Mouse (Mus musculus): ENCODE results near the gene Atf7ip.

Gene Atf7ip

GRCm38 (mm10) chr6:136505867-136506266, at the start of gene Atf7ip:
Gene Atf7ip (plus strand): TSS chr6:136506167.
- in situ Hi-C loops (cut with MboI, MseI), result loop anchor here in 1 of 2 experiments (25.0 kb wide), 1 partner anchor 1231 kb away; the partner anchor contains the start of gene Strap

DNA sequence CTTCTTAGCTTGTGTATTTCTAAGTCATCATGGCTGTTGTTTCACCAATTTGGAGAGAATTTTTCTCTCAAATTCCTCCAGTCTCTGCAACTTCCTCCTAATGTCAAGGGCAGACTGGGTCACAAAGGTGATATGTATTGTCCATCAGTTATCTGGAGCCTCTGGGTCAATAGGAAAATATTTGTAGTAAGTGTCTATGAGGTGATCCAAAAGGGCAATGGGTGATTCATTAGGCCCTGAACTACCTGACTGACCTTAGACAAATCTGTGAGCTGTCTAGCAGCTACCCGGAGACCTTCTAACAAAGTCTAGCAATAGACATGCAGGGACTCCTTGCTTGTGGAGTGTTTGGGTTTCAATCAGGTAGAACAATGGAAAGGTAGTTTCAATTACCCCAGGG, 49.7 kb upstream of the Atf7ip start:
- in situ Hi-C loops (cut with MboI, MseI), result loop anchor here in 1 of 2 experiments (5.0 kb wide), 1 partner anchor 101 kb away; no protein-coding TSS in a partner anchor

- in situ Hi-C loops (cut with MboI, MseI), result loop anchor here in 1 of 2 experiments (5.0 kb wide), 1 partner anchor 98 kb away; no protein-coding TSS in a partner anchor
Measured at GRCm38 (mm10) chr6:136459156-136459555, 46.8 kb upstream of the Atf7ip start.

DNA sequence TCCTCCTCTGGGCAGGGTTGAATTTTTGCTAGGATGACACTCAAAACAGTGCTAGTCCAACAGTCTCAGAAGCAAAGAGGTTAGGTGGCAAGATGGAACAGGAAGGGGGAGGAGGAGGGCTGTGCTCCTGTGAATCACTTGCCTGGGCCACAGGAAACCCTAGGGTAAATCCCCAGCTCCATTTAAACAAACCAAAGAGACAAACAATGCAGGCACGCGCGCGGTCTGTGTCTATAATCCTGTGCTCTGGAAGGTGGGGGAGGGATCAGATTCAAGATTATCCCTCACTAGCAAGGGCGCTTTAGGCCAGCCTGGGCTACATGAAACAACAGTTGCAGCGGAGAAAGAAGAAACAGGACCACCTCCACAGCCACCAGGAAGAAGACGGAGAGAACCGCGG, 42.5 kb upstream of the Atf7ip start:
- in situ Hi-C loops (cut with MboI, MseI), result no loop called here

DNA sequence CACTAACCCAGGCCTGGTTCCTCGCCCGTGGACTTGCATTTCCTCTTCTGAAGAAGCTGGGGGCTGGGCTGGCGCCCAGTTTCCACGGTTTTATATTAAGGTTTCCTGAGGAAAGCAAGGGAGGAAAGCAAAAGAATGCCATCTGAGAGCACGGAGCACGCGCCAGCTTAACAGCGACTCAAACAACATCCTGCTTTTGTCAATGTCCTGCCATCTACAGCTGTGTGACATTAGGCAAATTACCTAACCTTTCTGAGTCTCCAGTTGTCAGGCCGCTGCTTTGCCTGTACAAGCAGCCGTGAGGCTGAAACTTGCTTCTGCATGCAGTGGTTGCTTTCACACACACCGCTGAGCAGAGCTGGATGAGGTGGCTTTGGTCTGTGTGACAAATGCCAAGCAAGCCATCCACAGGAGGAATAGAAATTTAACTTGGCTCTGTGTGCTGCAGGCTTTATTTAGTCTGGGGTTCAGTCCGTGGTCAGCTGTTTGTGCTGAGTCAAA, 41.8 kb upstream of the Atf7ip start:
- in situ Hi-C loops (cut with MboI, MseI), result no loop called here

- in situ Hi-C loops (cut with MboI, MseI), result loop anchor here (5.0 kb wide), 3 partner anchors 37 to 92 kb away; no protein-coding TSS in a partner anchor
Measured at GRCm38 (mm10) chr6:136465021-136465420, 40.9 kb upstream of the Atf7ip start.

DNA sequence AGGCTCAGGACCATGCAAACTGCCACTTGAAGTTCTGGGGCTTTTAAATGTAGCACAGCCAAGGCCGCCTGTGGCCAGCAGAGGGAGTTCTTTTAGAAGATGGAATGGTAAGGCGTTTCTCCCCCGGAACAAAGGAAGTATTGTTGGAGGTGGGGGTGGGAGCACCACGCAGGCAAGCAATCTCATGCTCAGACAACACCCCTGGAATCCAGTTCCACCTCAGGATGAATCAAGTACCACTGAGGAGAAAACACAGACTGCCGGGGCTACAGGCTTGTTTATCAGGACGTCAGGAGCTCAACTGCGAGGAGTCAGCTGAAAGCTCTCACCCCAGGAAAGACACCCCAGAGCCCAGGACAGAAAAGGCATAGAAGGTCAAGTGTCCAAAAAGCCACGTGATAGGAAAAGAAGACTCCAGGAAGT, 40.0 kb upstream of the Atf7ip start:
- in situ Hi-C loops (cut with MboI, MseI), result loop anchor here (5.0 kb wide), 3 partner anchors 36 to 91 kb away; no protein-coding TSS in a partner anchor

- in situ Hi-C loops (cut with MboI, MseI), result loop anchor here (5.0 kb wide), 3 partner anchors 35 to 90 kb away; no protein-coding TSS in a partner anchor
Measured at GRCm38 (mm10) chr6:136466956-136467750, 38.8 kb upstream of the Atf7ip start.

GRCm38 (mm10) chr6:136467837-136468236, 38.1 kb upstream of the Atf7ip start:
- in situ Hi-C loops (cut with MboI, MseI), result loop anchor here (5.0 kb wide), 3 partner anchors 34 to 89 kb away; no protein-coding TSS in a partner anchor

GRCm38 (mm10) chr6:136468401-136468912, 37.5 kb upstream of the Atf7ip start:
- in situ Hi-C loops (cut with MboI, MseI), result loop anchor here (5.0 kb wide), 3 partner anchors 34 to 89 kb away; no protein-coding TSS in a partner anchor

GRCm38 (mm10) chr6:136468974-136469792, 36.8 kb upstream of the Atf7ip start:
- in situ Hi-C loops (cut with MboI, MseI), result loop anchor here (5.0 kb wide), 3 partner anchors 33 to 88 kb away; no protein-coding TSS in a partner anchor

- in situ Hi-C loops (cut with MboI, MseI), result loop anchor here (5.0 kb wide), 3 partner anchors 32 to 87 kb away; no protein-coding TSS in a partner anchor
Measured at GRCm38 (mm10) chr6:136469807-136470206, 36.2 kb upstream of the Atf7ip start.

DNA sequence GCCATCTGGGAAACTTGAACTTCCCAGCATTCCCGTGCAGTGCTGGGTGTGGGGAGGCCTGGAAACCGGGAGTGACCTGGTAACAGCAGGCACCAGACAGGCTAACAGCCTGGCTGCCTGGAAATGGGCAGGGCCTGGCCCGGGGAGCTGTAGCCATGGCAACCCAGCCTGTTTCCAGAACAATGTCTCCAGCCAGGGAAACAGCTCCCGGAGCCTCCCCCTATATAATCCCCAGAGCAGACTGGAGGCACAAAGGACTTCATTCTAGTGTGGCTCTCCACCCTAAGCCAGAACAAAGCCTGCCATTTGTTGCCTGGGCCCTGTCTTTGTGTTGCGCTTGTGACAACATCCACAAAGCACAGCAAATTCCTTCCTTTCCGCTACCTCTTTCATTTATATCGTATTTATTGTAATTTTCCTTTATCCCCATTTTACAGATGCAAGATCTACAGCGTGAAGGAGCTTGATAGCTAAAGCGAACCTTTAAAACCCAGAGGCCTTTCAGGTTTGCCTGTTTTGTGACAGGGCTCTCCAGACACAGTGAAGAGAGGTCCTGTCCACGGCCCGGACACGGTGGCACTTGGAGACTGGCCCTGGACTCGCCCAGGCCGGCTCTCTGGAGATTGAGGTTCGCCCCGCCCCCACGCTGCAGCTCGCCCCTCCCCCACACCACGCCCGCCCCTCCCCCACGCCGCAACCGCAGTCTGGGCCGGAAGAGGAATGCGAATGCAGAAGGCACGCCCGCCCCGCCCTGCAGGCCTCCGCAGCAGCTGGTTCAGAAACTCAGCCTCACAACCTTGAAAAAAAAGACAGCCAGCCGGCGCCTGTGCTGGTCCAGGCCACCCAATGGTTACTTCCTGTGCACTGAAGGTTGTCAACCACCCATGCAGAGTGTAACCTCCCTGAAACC, 35.4 kb upstream of the Atf7ip start:
- in situ Hi-C loops (cut with MboI, MseI), result no loop called here

GRCm38 (mm10) chr6:136471601-136472000, 34.4 kb upstream of the Atf7ip start:
- in situ Hi-C loops (cut with MboI, MseI), result no loop called here

DNA sequence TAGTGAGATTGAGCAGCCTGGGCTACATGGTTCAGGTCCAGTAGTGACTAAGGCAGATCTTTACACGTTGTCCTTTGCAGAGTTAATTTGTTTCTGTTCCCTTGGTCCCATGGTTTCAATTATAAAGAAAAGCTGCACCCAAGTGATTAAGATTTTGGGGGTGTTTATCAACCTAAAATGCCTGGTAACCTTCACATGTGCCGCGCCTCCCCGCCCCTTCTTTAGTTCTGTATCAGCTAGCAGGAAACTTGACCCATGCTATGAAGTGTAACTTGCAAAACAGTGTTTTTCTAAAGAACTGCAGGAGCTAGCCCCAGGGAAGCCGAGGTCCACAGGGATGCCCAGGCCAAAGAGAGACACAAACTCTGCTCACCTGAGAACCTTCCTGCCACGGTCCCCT, 33.2 kb upstream of the Atf7ip start:
- in situ Hi-C loops (cut with MboI, MseI), result no loop called here

- in situ Hi-C loops (cut with MboI, MseI), result no loop called here
Measured at GRCm38 (mm10) chr6:136473472-136474129, 32.4 kb upstream of the Atf7ip start.

GRCm38 (mm10) chr6:136475171-136475860, 30.7 kb upstream of the Atf7ip start:
- in situ Hi-C loops (cut with MboI, MseI), result no loop called here

DNA sequence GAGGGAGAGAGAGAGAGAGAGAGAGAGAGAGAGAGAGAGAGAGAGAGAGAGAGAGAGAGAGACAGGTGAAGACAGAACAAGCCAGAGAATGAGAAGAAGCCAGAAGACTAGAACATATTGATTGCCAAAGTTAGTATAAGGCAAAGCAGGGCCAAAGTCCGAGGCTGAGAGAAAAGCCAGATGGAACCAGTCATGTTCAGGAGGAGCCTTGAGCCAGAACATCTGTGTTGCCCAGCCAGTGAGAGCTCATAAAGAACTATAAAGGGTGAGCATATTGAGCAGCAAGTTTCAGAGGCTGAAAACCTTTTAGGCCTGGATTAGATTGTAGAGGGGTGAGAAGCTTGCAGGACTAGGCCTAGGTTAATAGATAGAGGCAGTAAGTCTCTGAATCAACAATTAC, 28.1 kb upstream of the Atf7ip start:
- in situ Hi-C loops (cut with MboI, MseI), result no loop called here

DNA sequence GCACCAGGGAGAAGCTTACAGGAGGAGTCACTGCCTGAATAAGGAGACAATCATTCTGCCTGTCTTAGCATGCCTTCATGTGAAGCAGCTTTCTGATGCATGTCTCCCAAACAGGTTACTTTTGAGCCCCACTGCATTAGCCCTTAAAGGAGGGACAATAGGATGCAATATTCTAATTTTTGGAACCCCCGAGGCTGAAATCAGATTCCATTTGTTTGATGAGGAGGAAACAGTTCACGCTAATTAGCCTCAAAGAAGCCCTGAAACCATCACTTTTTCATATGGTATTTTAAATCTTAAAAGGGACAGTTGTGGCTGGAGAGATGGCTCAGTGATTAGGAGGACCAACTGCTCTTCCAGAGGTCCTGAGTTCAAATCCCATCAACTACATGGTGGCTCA, 22.4 kb upstream of the Atf7ip start:
- in situ Hi-C loops (cut with MboI, MseI), result no loop called here
